Mouse (Mus musculus): ENCODE measurements around the gene Kcnk4.

The Kcnk4 gene

GRCm38 (mm10) chr19:6977759-6978638 is 43.7 kb upstream of the Kcnk4 start:
- no peak for TF ChIP-seq CTCF (conservative IDR thresholded peaks at IDR 0.05; ENCODE audit: low read length)
- no peak for TF ChIP-seq POU5F1 (IDR thresholded peaks at IDR 0.05; ENCODE audit: borderline replicate concordance, low read length)
- TF ChIP-seq NANOG (IDR thresholded peaks at IDR 0.05; ENCODE audit: borderline replicate concordance, low read length) = no peak
- no peaks in the 10 kb centered on the region for H3K9me3 ChIP-seq (ENCODE audit: low read length)
- H3K36me3 ChIP-seq (ENCODE audit: insufficient read depth, low read length) = peaks cover 49% of the 10 kb centered on the region
- peaks cover 67% of the 10 kb centered on the region for H3K4me1 ChIP-seq (replicated peaks; ENCODE audit: low read depth, low read length)
- H3K4me3 ChIP-seq (replicated peaks; ENCODE audit: low read length) = peak overlapping the region; percentile 98
- H3K27me3 ChIP-seq (ENCODE audit: insufficient read depth, low read length) = no peaks in the 10 kb centered on the region

- Histone ChIP-seq H3K4me1 (replicated peaks; ENCODE audit: low read depth, low read length) (peaks cover 72% of the 10 kb centered on the region), H3K4me3 (replicated peaks; ENCODE audit: low read length) (peak within 1 kb of the TSS; percentile 98), H3K36me3 (ENCODE audit: insufficient read depth, low read length) (peaks cover 32% of the 10 kb centered on the region), H3K27me3 (ENCODE audit: insufficient read depth, low read length) (no peaks in the 10 kb centered on the region), H3K9me3 (ENCODE audit: low read length) (no peaks in the 10 kb centered on the region)
- TF ChIP-seq NANOG (IDR thresholded peaks at IDR 0.05; ENCODE audit: borderline replicate concordance, low read length) (no peak), POU5F1 (IDR thresholded peaks at IDR 0.05; ENCODE audit: borderline replicate concordance, low read length) (no peak), CTCF (conservative IDR thresholded peaks at IDR 0.05; ENCODE audit: low read length) (no peak)
Measured at GRCm38 (mm10) chr19:6975537-6976521, 41.5 kb upstream of the Kcnk4 start, which contains the start of gene Plcb3. Plcb3 (minus strand) TSS chr19:6976470.

DNA sequence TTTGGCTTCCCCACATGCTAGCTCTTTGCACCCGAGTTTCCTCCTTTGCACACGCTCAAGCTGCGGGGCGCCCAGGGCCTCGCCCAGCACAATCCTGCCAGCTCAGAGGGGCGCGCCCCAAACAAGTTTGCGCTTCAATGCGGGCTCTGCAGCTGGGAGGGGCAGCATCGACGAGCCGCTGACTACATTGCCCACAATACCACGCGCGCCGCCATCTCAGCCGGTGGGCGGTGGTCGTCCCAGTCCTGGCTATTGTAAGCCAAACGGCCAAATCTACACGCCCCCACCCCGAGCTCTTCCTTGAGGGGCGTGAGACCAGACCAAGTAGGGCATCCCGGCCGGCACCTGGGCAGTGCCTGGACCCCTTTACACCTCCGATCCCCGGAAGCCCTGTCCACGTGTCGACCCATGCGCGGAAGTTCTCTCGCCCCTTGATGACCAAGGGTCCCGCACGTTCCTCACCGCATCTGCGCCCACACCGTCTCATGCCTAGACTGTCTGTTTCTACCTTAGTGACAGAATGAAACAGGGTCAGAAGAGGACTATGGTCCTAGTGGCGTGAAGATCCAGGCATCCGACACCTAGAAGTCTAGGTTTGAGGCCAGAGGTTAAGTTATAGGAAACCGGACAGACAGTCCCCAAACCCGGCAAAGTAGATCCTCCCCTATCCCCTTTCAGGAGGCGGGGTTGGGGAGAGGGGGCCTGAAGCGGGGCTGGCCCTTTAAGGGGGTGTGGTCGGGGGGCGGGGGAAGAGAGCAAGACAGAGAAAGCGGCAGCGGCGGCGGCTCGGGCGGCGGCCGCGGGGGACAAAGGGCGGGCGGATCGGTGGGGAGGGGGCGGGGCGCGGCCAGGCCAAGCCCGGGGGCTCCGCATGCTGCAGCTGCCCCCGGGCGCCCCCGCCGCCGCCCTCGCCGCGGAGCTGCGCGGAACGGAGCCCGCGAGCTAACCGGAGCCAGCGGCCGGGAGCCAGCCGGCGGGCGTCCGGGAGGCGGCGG is 40.2 kb upstream of the Kcnk4 start, which contains the start of gene Ppp1r14b:
Gene Ppp1r14b (plus strand): TSS at position 758 of the 995 bp plus-strand sequence.
- no peaks in the 10 kb centered on the region for H3K27me3 ChIP-seq (ENCODE audit: insufficient read depth, low read length)
- peaks cover 81% of the 10 kb centered on the region for H3K4me1 ChIP-seq (replicated peaks; ENCODE audit: low read depth, low read length)
- no peaks in the 10 kb centered on the region for H3K9me3 ChIP-seq (ENCODE audit: low read length)
- H3K36me3 ChIP-seq (ENCODE audit: insufficient read depth, low read length) = peaks cover 32% of the 10 kb centered on the region
- H3K4me3 ChIP-seq (replicated peaks; ENCODE audit: low read length) = peak within 1 kb of the TSS; percentile 98
- TF ChIP-seq NANOG (IDR thresholded peaks at IDR 0.05; ENCODE audit: borderline replicate concordance, low read length) (no peak), CTCF (conservative IDR thresholded peaks at IDR 0.05; ENCODE audit: low read length) (no peak), POU5F1 (IDR thresholded peaks at IDR 0.05; ENCODE audit: borderline replicate concordance, low read length) (no peak)

- peak overlapping the region; percentile 98 for H3K4me3 ChIP-seq (replicated peaks; ENCODE audit: low read length)
- H3K9me3 ChIP-seq (ENCODE audit: low read length) = no peaks in the 10 kb centered on the region
- no peaks in the 10 kb centered on the region for H3K27me3 ChIP-seq (ENCODE audit: insufficient read depth, low read length)
- no peak for TF ChIP-seq NANOG (IDR thresholded peaks at IDR 0.05; ENCODE audit: borderline replicate concordance, low read length)
- TF ChIP-seq POU5F1 (IDR thresholded peaks at IDR 0.05; ENCODE audit: borderline replicate concordance, low read length) = no peak
- no peak for TF ChIP-seq CTCF (conservative IDR thresholded peaks at IDR 0.05; ENCODE audit: low read length)
- peaks cover 29% of the 10 kb centered on the region for H3K36me3 ChIP-seq (ENCODE audit: insufficient read depth, low read length)
- H3K4me1 ChIP-seq (replicated peaks; ENCODE audit: low read depth, low read length) = peaks cover 81% of the 10 kb centered on the region
Measured at GRCm38 (mm10) chr19:6973581-6974190, 39.4 kb upstream of the Kcnk4 start.

GRCm38 (mm10) chr19:6972247-6972917 is 38.1 kb upstream of the Kcnk4 start:
- H3K4me3 ChIP-seq (replicated peaks; ENCODE audit: low read length) = peak overlapping the region; percentile 90; the same call in 1 of the 2 replicates
- H3K4me1 ChIP-seq (replicated peaks; ENCODE audit: low read depth, low read length) = peaks cover 81% of the 10 kb centered on the region
- peaks cover 22% of the 10 kb centered on the region for H3K36me3 ChIP-seq (ENCODE audit: insufficient read depth, low read length)
- no peaks in the 10 kb centered on the region for H3K27me3 ChIP-seq (ENCODE audit: insufficient read depth, low read length)
- no peak for TF ChIP-seq CTCF (conservative IDR thresholded peaks at IDR 0.05; ENCODE audit: low read length)
- TF ChIP-seq NANOG (IDR thresholded peaks at IDR 0.05; ENCODE audit: borderline replicate concordance, low read length) = no peak
- TF ChIP-seq POU5F1 (IDR thresholded peaks at IDR 0.05; ENCODE audit: borderline replicate concordance, low read length) = no peak
- H3K9me3 ChIP-seq (ENCODE audit: low read length) = no peaks in the 10 kb centered on the region

DNA sequence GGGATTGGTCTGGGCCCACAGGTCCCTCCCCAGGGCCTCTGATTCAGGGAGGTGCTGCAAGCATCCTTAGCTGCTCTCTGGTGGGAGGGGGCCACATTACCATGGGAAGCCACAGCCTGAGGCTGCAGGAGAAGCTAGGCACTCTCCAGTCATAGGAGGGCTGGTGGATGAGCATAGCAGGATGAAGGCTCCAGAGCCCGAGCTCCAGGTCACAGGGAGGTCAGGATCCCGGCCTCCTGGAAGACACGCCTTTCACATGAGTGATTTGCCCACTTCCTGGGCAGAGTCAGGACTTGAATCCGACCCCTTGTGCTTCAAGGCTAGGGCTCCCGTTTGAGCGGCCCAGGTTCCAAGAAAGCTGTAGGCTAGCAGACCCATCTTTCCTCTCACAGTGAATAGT is 37.3 kb upstream of the Kcnk4 start:
- Histone ChIP-seq H3K9me3 (ENCODE audit: low read length) (no peaks in the 10 kb centered on the region), H3K4me3 (replicated peaks; ENCODE audit: low read length) (peak overlapping the region; percentile 90), H3K36me3 (ENCODE audit: insufficient read depth, low read length) (peaks cover 21% of the 10 kb centered on the region), H3K27me3 (ENCODE audit: insufficient read depth, low read length) (no peaks in the 10 kb centered on the region), H3K4me1 (replicated peaks; ENCODE audit: low read depth, low read length) (peaks cover 81% of the 10 kb centered on the region)
- no peak for TF ChIP-seq POU5F1 (IDR thresholded peaks at IDR 0.05; ENCODE audit: borderline replicate concordance, low read length)
- TF ChIP-seq CTCF (conservative IDR thresholded peaks at IDR 0.05; ENCODE audit: low read length) = no peak
- TF ChIP-seq NANOG (IDR thresholded peaks at IDR 0.05; ENCODE audit: borderline replicate concordance, low read length) = no peak

All from E14TG2a.4 (cell line).